Mouse (Mus musculus) thymus, adult 2 months (tissue): ENCODE measurements at regions not wholly inside any gene's neighbourhood (a gene's known extent, or its start where the extent isn't known, plus 50 kb on each side); places are given as distances from the start of the nearest gene placed in this dataset.

Experiments
- CTCF ChIP-seq: fragments of 200-500 bp; IDR thresholded peaks from 2 replicates; pipeline ENCODE4 v1.5.1; 2012; ENCODE audit warnings: mild to moderate bottlenecking, control low read depth, low read length, moderate library complexity, borderline replicate concordance; ENCODE audit not compliant: control insufficient read depth, poor library complexity, insufficient read depth; ENCODE audit errors: extremely low read depth
- POLR2A ChIP-seq: fragments of 200-500 bp; IDR thresholded peaks from 2 replicates; pipeline ENCODE4 v1.6.1; 2012; ENCODE audit warnings: mild to moderate bottlenecking, low read length, control low read depth, moderate library complexity; ENCODE audit not compliant: control insufficient read depth, poor library complexity, insufficient read depth; ENCODE audit errors: extremely low read depth

GRCm38 (mm10) chr9:43532187-43532586 lies 211.6 kb upstream of the Nectin1 start:
- TF ChIP-seq POLR2A (no peak), CTCF (no peak)
